Mouse (Mus musculus): ENCODE measurements at regions not wholly inside any gene's neighbourhood (a gene's known extent, or its start where the extent isn't known, plus 50 kb on each side); places are given as distances from the start of the nearest gene placed in this dataset.

DNA sequence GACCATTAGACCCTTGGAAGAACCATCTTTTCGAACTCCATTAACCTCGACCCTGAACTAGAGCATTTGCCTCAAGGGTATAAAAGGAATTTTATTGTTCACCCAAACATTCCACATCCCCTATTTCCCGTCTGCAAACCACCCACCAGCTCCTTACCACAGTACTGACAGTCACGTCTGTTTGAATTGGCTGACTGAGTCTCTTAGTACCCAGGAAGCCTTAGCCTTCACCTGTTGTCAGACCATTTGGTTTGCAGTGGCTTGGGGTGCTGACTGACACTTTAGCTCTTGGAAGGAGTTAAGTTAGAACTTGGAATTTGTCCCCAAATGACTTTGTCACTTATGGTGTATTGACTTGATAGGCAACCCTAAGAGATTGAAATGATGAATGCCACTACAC lies 209.3 kb upstream of the Daam1 start:
- no peaks in the 10 kb centered on the region for H3K4me1 ChIP-seq (replicated peaks; ENCODE audit: control insufficient read depth in 2 of 2, insufficient read depth in 2 of 2, low read length in 1 of 2)
- TF ChIP-seq CTCF (IDR thresholded peaks at IDR 0.05; ENCODE audit: low read depth) (no peak), EP300 (IDR thresholded peaks at IDR 0.05; ENCODE audit: low read depth) (no peak)
- H3K36me3 ChIP-seq (replicated peaks; ENCODE audit: control insufficient read depth, insufficient read depth, low read depth): no peaks in the 10 kb centered on the region
- no peak overlapping the region for H3K4me2 ChIP-seq (ENCODE audit: low read depth)
- 44% methylated on average over 4 of the region's 4 CpGs for WGBS (ENCODE audit: insufficient replicate concordance)
- ATAC-seq (ENCODE audit: insufficient read depth): no peak
- no peaks in the 10 kb centered on the region for H3K9me3 ChIP-seq (ENCODE audit: control insufficient read depth, low read length)
- H3K27ac ChIP-seq: no peak overlapping the region
- no peaks in the 10 kb centered on the region for H3K27me3 ChIP-seq (ENCODE audit: control insufficient read depth, insufficient read depth, low read length)
- no peak overlapping the region for H3K9ac ChIP-seq (replicated peaks)
- no peak overlapping the region for H3K4me3 ChIP-seq (ENCODE audit: insufficient read depth in 1 of 2, low read depth in 2 of 2, low read length in 2 of 2)
- DNase-seq (ENCODE audit: low read depth in 3 of 3, low spot score in 3 of 3): no peak

DNA sequence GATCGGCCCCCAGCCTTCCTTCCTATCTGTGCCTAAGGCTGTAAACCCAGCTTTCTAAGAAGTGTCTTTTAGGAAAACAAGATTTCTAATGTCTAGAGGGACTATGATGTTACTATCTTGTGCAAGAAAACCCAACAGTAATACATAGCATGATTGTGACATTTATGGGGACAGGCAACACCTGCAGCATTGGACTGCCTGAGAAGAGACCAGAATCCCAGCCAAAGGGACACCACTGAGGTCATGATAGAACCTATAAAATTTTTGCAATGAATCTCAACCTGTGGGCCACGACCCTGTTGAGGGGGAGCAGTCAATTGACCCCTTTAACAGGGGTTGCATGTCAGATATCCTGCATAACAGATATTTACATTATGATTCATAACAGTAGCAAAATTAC lies 208.1 kb upstream of the Daam1 start:
- no peak for ATAC-seq (ENCODE audit: insufficient read depth)
- TF ChIP-seq CTCF (IDR thresholded peaks at IDR 0.05; ENCODE audit: low read depth): no peak
- no peak for TF ChIP-seq EP300 (IDR thresholded peaks at IDR 0.05; ENCODE audit: low read depth)
- Histone ChIP-seq H3K4me3 (ENCODE audit: insufficient read depth in 1 of 2, low read depth in 2 of 2, low read length in 2 of 2) (no peak overlapping the region), H3K27ac (no peak overlapping the region), H3K4me1 (replicated peaks; ENCODE audit: control insufficient read depth in 2 of 2, insufficient read depth in 2 of 2, low read length in 1 of 2) (no peaks in the 10 kb centered on the region), H3K9me3 (ENCODE audit: control insufficient read depth, low read length) (no peaks in the 10 kb centered on the region), H3K9ac (replicated peaks) (no peak overlapping the region), H3K36me3 (replicated peaks; ENCODE audit: control insufficient read depth, insufficient read depth, low read depth) (no peaks in the 10 kb centered on the region), H3K27me3 (ENCODE audit: control insufficient read depth, insufficient read depth, low read length) (no peaks in the 10 kb centered on the region), H3K4me2 (ENCODE audit: low read depth) (no peak overlapping the region)
- WGBS (ENCODE audit: insufficient replicate concordance): 30% methylated on average over 2 of the region's 2 CpGs
- DNase-seq (ENCODE audit: low read depth in 3 of 3, low spot score in 3 of 3): no peak

DNA sequence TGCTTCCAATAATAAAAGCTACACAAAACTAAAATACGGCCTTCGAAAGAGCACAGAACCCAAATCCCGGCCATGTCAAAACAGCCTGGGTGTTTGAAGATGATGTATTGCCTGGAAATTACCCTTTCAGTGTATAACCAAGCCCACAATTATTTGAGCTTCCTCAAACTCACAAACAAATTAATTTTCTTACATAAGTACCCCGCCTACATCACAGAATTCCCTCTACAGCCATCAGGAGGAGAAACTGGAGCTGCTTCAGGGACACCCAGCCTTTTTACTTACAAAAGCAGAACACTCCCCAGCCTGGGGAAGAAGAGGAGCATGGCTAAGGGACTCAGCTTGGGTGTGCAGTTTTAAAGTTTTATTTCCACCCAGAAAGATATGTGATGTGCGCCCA lies 207.6 kb upstream of the Daam1 start:
- TF ChIP-seq EP300 (IDR thresholded peaks at IDR 0.05; ENCODE audit: low read depth) (no peak), CTCF (IDR thresholded peaks at IDR 0.05; ENCODE audit: low read depth) (no peak)
- H3K36me3 ChIP-seq (replicated peaks; ENCODE audit: control insufficient read depth, insufficient read depth, low read depth): no peaks in the 10 kb centered on the region
- ATAC-seq (ENCODE audit: insufficient read depth) (no peak), DNase-seq (ENCODE audit: low read depth in 3 of 3, low spot score in 3 of 3) (no peak)
- H3K27me3 ChIP-seq (ENCODE audit: control insufficient read depth, insufficient read depth, low read length): no peaks in the 10 kb centered on the region
- H3K9me3 ChIP-seq (ENCODE audit: control insufficient read depth, low read length): no peaks in the 10 kb centered on the region
- no peak overlapping the region for H3K9ac ChIP-seq (replicated peaks)
- H3K4me1 ChIP-seq (replicated peaks; ENCODE audit: control insufficient read depth in 2 of 2, insufficient read depth in 2 of 2, low read length in 1 of 2): no peaks in the 10 kb centered on the region
- no peak overlapping the region for H3K27ac ChIP-seq
- H3K4me3 ChIP-seq (ENCODE audit: insufficient read depth in 1 of 2, low read depth in 2 of 2, low read length in 2 of 2): no peak overlapping the region
- 69% methylated on average over 5 of the region's 5 CpGs for WGBS (ENCODE audit: insufficient replicate concordance)
- no peak overlapping the region for H3K4me2 ChIP-seq (ENCODE audit: low read depth)

DNA sequence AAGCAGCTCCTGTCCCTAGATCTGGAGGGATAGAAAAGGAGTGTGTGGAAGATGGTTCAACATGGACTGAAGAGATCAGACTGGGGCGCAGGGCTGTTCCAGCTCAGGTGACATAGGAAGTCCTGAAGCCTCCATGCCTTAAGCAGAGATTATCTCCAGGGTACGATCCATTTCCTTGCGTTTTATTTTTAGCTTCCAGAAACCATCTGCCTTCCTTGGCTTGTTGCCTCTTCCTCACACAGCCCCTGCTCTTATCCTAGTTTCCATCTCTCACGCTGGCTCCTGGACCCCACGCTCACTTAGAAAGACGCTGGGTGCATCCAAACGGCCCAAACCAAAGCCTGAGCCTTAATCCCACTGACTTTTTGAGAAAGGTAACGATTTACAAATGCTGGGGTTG lies 206.8 kb upstream of the Daam1 start:
- Histone ChIP-seq H3K4me1 (replicated peaks; ENCODE audit: control insufficient read depth in 2 of 2, insufficient read depth in 2 of 2, low read length in 1 of 2) (no peaks in the 10 kb centered on the region), H3K9me3 (ENCODE audit: control insufficient read depth, low read length) (no peaks in the 10 kb centered on the region), H3K9ac (replicated peaks) (no peak overlapping the region), H3K36me3 (replicated peaks; ENCODE audit: control insufficient read depth, insufficient read depth, low read depth) (no peaks in the 10 kb centered on the region), H3K4me3 (ENCODE audit: insufficient read depth in 1 of 2, low read depth in 2 of 2, low read length in 2 of 2) (no peak overlapping the region), H3K27me3 (ENCODE audit: control insufficient read depth, insufficient read depth, low read length) (no peaks in the 10 kb centered on the region), H3K27ac (no peak overlapping the region), H3K4me2 (ENCODE audit: low read depth) (no peak overlapping the region)
- 60% methylated on average over 8 of the region's 8 CpGs for WGBS (ENCODE audit: insufficient replicate concordance)
- TF ChIP-seq CTCF (IDR thresholded peaks at IDR 0.05; ENCODE audit: low read depth) (no peak), EP300 (IDR thresholded peaks at IDR 0.05; ENCODE audit: low read depth) (no peak)
- DNase-seq (ENCODE audit: low read depth in 3 of 3, low spot score in 3 of 3) (no peak), ATAC-seq (ENCODE audit: insufficient read depth) (no peak)

DNA sequence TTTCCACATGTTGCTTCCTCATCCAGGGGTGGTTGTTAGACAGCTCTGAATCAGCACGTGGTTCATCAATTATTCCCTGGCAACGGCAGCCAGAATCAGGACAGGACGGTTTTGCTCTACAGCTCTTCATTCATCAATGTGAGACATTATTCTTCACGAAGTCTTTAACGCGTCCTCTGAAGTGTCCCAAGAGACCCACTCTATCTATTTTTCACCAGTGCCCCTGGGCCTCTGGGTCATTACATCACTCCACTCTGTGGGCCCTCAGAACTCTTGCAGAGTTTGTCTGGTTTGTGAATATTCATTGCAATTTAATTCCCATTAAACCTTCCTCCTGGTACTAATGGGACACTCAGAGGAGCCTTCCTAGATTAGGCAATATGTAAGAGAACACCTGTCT lies 206.2 kb upstream of the Daam1 start:
- Histone ChIP-seq H3K27ac (no peak overlapping the region), H3K4me3 (ENCODE audit: insufficient read depth in 1 of 2, low read depth in 2 of 2, low read length in 2 of 2) (no peak overlapping the region), H3K27me3 (ENCODE audit: control insufficient read depth, insufficient read depth, low read length) (no peaks in the 10 kb centered on the region), H3K9me3 (ENCODE audit: control insufficient read depth, low read length) (no peaks in the 10 kb centered on the region), H3K9ac (replicated peaks) (no peak overlapping the region), H3K36me3 (replicated peaks; ENCODE audit: control insufficient read depth, insufficient read depth, low read depth) (no peaks in the 10 kb centered on the region), H3K4me2 (ENCODE audit: low read depth) (no peak overlapping the region), H3K4me1 (replicated peaks; ENCODE audit: control insufficient read depth in 2 of 2, insufficient read depth in 2 of 2, low read length in 1 of 2) (no peaks in the 10 kb centered on the region)
- TF ChIP-seq CTCF (IDR thresholded peaks at IDR 0.05; ENCODE audit: low read depth) (no peak), EP300 (IDR thresholded peaks at IDR 0.05; ENCODE audit: low read depth) (no peak)
- ATAC-seq (ENCODE audit: insufficient read depth) (no peak), DNase-seq (ENCODE audit: low read depth in 3 of 3, low spot score in 3 of 3) (no peak)
- WGBS (ENCODE audit: insufficient replicate concordance): 72% methylated on average over 6 of the region's 6 CpGs

DNA sequence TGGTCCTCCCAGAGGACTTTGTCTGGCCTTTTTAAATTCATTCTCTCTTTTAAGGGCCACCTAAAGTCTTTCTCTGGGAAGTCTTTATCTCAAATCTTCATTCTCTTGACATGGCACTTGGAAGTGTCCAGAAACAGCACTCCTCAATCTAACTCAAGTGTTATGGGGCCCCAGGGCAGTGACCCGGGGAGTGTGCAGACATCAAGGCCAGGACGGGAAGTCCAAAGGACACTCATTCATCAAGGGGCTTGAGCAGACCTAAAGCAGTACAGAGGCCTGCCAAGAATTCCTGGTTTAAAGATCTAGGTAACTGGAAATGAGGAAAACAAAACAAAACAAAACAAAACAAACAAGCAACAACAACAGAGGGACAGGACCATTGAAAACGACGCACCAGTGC lies 205.8 kb upstream of the Daam1 start:
- WGBS (ENCODE audit: insufficient replicate concordance): 60% methylated on average over 4 of the region's 4 CpGs
- Histone ChIP-seq H3K9ac (replicated peaks) (no peak overlapping the region), H3K4me2 (ENCODE audit: low read depth) (no peak overlapping the region)

More for the DNA sequence above, 205.8 kb upstream of the Daam1 start:
- Histone ChIP-seq H3K9me3 (ENCODE audit: control insufficient read depth, low read length) (no peaks in the 10 kb centered on the region), H3K27me3 (ENCODE audit: control insufficient read depth, insufficient read depth, low read length) (no peaks in the 10 kb centered on the region), H3K4me3 (ENCODE audit: insufficient read depth in 1 of 2, low read depth in 2 of 2, low read length in 2 of 2) (no peak overlapping the region), H3K4me1 (replicated peaks; ENCODE audit: control insufficient read depth in 2 of 2, insufficient read depth in 2 of 2, low read length in 1 of 2) (no peaks in the 10 kb centered on the region), H3K27ac (no peak overlapping the region), H3K36me3 (replicated peaks; ENCODE audit: control insufficient read depth, insufficient read depth, low read depth) (no peaks in the 10 kb centered on the region)
- TF ChIP-seq CTCF (IDR thresholded peaks at IDR 0.05; ENCODE audit: low read depth) (no peak), EP300 (IDR thresholded peaks at IDR 0.05; ENCODE audit: low read depth) (no peak)
- ATAC-seq (ENCODE audit: insufficient read depth): no peak
- DNase-seq (ENCODE audit: low read depth in 3 of 3, low spot score in 3 of 3): no peak

All from liver, embryonic 14.5 days (tissue).